ENCODE assay signal across 31 mouse cellular contexts in genomic region chr13:10189829-10190228, GRCm38 (mm10).
DNase-seq lines count a peak whose midpoint lies in the region; ATAC-seq and TF ChIP-seq lines count a peak whose summit lies in the region.
"Had no signal": no experiment of that assay in that cellular context is flagged by ENCODE, and none has a peak within 500 bp of the region (broad histone marks: within the 10 kb centered on the region; RNA-seq: fewer than 3 reads in every experiment).

No protein-coding gene starts in this region.

- no peaks in the 10 kb centered on the region for H3K27me3 ChIP-seq in embryonic facial prominence, embryonic 14.5 days (replicated peaks; ENCODE audit: control insufficient read depth, insufficient read depth, low read length)
- no peaks in the 10 kb centered on the region for H3K27me3 ChIP-seq in embryonic facial prominence, embryonic 10.5 days (replicated peaks; ENCODE audit: low read depth, poor library complexity, severe bottlenecking)
- H3K27me3 ChIP-seq in intestine, embryonic 16.5 days (replicated peaks; ENCODE audit: control insufficient read depth, insufficient read depth, low read length), result no peaks in the 10 kb centered on the region
- no peaks in the 10 kb centered on the region for H3K27me3 ChIP-seq in intestine, postnatal 0 days (replicated peaks; ENCODE audit: control insufficient read depth, insufficient read depth, low read length)
- no peaks in the 10 kb centered on the region for H3K27me3 ChIP-seq in kidney, adult 2 months (replicated peaks; ENCODE audit: control insufficient read depth, insufficient read depth, low read length)
- H3K27me3 ChIP-seq: CH12.LX; embryonic facial prominence, embryonic 12.5 days; heart, embryonic 13.5 days; liver, embryonic 15.5 days; megakaryocyte, embryonic 14.5 days; midbrain, embryonic 12.5 days; neural tube, embryonic 12.5 days had no signal

- H3K9me3 ChIP-seq in embryonic facial prominence, embryonic 14.5 days (ENCODE audit: control insufficient read depth, low read length), result no peaks in the 10 kb centered on the region
- no peaks in the 10 kb centered on the region for H3K9me3 ChIP-seq in embryonic facial prominence, embryonic 10.5 days
- H3K9me3 ChIP-seq in intestine, embryonic 16.5 days (ENCODE audit: control insufficient read depth, low read length), result no peaks in the 10 kb centered on the region
- H3K9me3 ChIP-seq in intestine, postnatal 0 days (ENCODE audit: control insufficient read depth), result no peaks in the 10 kb centered on the region
- H3K9me3 ChIP-seq: embryonic facial prominence, embryonic 12.5 days; forebrain, embryonic 10.5 days; heart, embryonic 13.5 days; liver, embryonic 15.5 days; megakaryocyte, embryonic 14.5 days; midbrain, embryonic 12.5 days; neural tube, embryonic 12.5 days had no signal

- no peak overlapping the region for H3K27ac ChIP-seq in embryonic facial prominence, embryonic 14.5 days (replicated peaks; ENCODE audit: low read depth, low read length)
- H3K27ac ChIP-seq in embryonic facial prominence, embryonic 10.5 days (replicated peaks), result no peak overlapping the region
- no peak overlapping the region for H3K27ac ChIP-seq in intestine, embryonic 16.5 days (ENCODE audit: low read length)
- H3K27ac ChIP-seq in intestine, postnatal 0 days (ENCODE audit: low read depth, low read length), result no peak overlapping the region
- H3K27ac ChIP-seq in kidney, adult 2 months (ENCODE audit: insufficient read depth, low read depth, low read length), result no peak overlapping the region
- H3K27ac ChIP-seq: embryonic facial prominence, embryonic 12.5 days; forebrain, embryonic 10.5 days; heart, embryonic 13.5 days; hindbrain, embryonic 14.5 days; kidney, postnatal 0 days; liver, embryonic 15.5 days; midbrain, embryonic 12.5 days; neural tube, embryonic 12.5 days had no signal

- H3K4me3 ChIP-seq in embryonic facial prominence, embryonic 14.5 days (ENCODE audit: low read depth, low read length), result no peak overlapping the region
- H3K4me3 ChIP-seq in embryonic facial prominence, embryonic 10.5 days, result no peak overlapping the region
- H3K4me3 ChIP-seq in intestine, embryonic 16.5 days (ENCODE audit: low read length), result no peak overlapping the region
- no peak overlapping the region for H3K4me3 ChIP-seq in intestine, postnatal 0 days (ENCODE audit: low read depth, low read length)
- H3K4me3 ChIP-seq in kidney, adult 2 months (ENCODE audit: insufficient read depth, low read depth, low read length), result no peak overlapping the region
- H3K4me3 ChIP-seq: embryonic facial prominence, embryonic 12.5 days; forebrain, embryonic 10.5 days; heart, embryonic 13.5 days; liver, embryonic 15.5 days; megakaryocyte, embryonic 14.5 days; midbrain, embryonic 12.5 days; myocyte; neural tube, embryonic 12.5 days had no signal

- TF ChIP-seq CTCF in intestine, postnatal 0 days (IDR thresholded peaks at IDR 0.05; ENCODE audit: low read depth), result no peak
- TF ChIP-seq CTCF in kidney, adult 2 months (conservative IDR thresholded peaks at IDR 0.05; ENCODE audit: insufficient read depth, insufficient read length, low read depth, low read length), result no peak

- peak; percentile 18 for DNase-seq in embryonic facial prominence, embryonic 14.5 days (ENCODE audit: low spot score)
- no peak for DNase-seq in embryonic facial prominence, embryonic 10.5 days (ENCODE audit: low spot score)
- DNase-seq in lung, postnatal 10 days, result peak; percentile 53
- DNase-seq in lung, adult 18-20 months, result no peak
- peak; percentile 70 for DNase-seq in brain, adult 2 months (ENCODE audit: low read depth, low spot score)
- no peak for DNase-seq in kidney, adult 2 months
- DNase-seq: adrenal gland, adult 2 months; cerebellum, adult 11 months; cerebellum, adult 9-10 months; cerebellum, postnatal 36 days; gastrocnemius, postnatal 10 days; kidney, adult 8-10 months; right cerebral cortex, postnatal 14 days; spleen, adult 18-20 months; thymus, adult 18-20 months; thymus, postnatal 25 days had no signal

- no peak overlapping the region for H3K4me2 ChIP-seq in embryonic facial prominence, embryonic 14.5 days (ENCODE audit: low read depth, low read length)
- no peak overlapping the region for H3K4me2 ChIP-seq in intestine, embryonic 16.5 days (ENCODE audit: low read depth, low read length)
- H3K4me2 ChIP-seq in intestine, postnatal 0 days (replicated peaks; ENCODE audit: low read depth), result no peak overlapping the region
- H3K4me2 ChIP-seq: embryonic facial prominence, embryonic 12.5 days; heart, embryonic 13.5 days; hindbrain, embryonic 14.5 days; liver, embryonic 15.5 days; midbrain, embryonic 12.5 days; neural tube, embryonic 12.5 days had no signal

- H3K36me3 ChIP-seq in embryonic facial prominence, embryonic 14.5 days (ENCODE audit: control insufficient read depth, insufficient read depth, low read length), result no peaks in the 10 kb centered on the region
- no peaks in the 10 kb centered on the region for H3K36me3 ChIP-seq in embryonic facial prominence, embryonic 10.5 days (replicated peaks)
- no peaks in the 10 kb centered on the region for H3K36me3 ChIP-seq in intestine, embryonic 16.5 days (ENCODE audit: control insufficient read depth, insufficient read depth, low read length)
- no peaks in the 10 kb centered on the region for H3K36me3 ChIP-seq in intestine, postnatal 0 days (ENCODE audit: control insufficient read depth, insufficient read depth)
- no peaks in the 10 kb centered on the region for H3K36me3 ChIP-seq in kidney, adult 2 months (ENCODE audit: control insufficient read depth, insufficient read depth, low read length)
- H3K36me3 ChIP-seq: embryonic facial prominence, embryonic 12.5 days; forebrain, embryonic 10.5 days; heart, embryonic 13.5 days; liver, embryonic 15.5 days; midbrain, embryonic 12.5 days; neural tube, embryonic 12.5 days had no signal

- no peak for ATAC-seq in embryonic facial prominence, embryonic 14.5 days (ENCODE audit: low read depth)
- peak; percentile 46; the same call in 1 of the 2 replicates for ATAC-seq in intestine, embryonic 16.5 days
- no peak for ATAC-seq in intestine, postnatal 0 days
- ATAC-seq: activated CD4-positive, CD25-positive, alpha-beta regulatory T cell, adult 4 months; lung, postnatal 0 days had no signal

- 62% methylated on average over 2 of the region's 2 CpGs for WGBS in embryonic facial prominence, embryonic 14.5 days
- WGBS in embryonic facial prominence, embryonic 10.5 days, result 73% methylated on average over 2 of the region's 2 CpGs
- WGBS in intestine, embryonic 16.5 days, result 49% methylated on average over 2 of the region's 2 CpGs
- 35% methylated on average over 2 of the region's 2 CpGs for WGBS in intestine, postnatal 0 days
- 51% methylated on average over 2 of the region's 2 CpGs for WGBS in kidney, adult 2 months

- no peaks in the 10 kb centered on the region for H3K4me1 ChIP-seq in embryonic facial prominence, embryonic 14.5 days (ENCODE audit: control insufficient read depth, insufficient read depth, low read length)
- no peaks in the 10 kb centered on the region for H3K4me1 ChIP-seq in embryonic facial prominence, embryonic 10.5 days
- H3K4me1 ChIP-seq in intestine, embryonic 16.5 days (ENCODE audit: control insufficient read depth, insufficient read depth, low read length), result no peaks in the 10 kb centered on the region
- no peaks in the 10 kb centered on the region for H3K4me1 ChIP-seq in intestine, postnatal 0 days (replicated peaks; ENCODE audit: control insufficient read depth, insufficient read depth, low read length)
- no peaks in the 10 kb centered on the region for H3K4me1 ChIP-seq in kidney, adult 2 months (ENCODE audit: control insufficient read depth, insufficient read depth, low read length)
- H3K4me1 ChIP-seq: embryonic facial prominence, embryonic 12.5 days; forebrain, embryonic 10.5 days; heart, embryonic 13.5 days; liver, embryonic 15.5 days; megakaryocyte, embryonic 14.5 days; midbrain, embryonic 12.5 days; neural tube, embryonic 12.5 days had no signal

- no peak overlapping the region for H3K9ac ChIP-seq in embryonic facial prominence, embryonic 14.5 days (ENCODE audit: low read depth, low read length)
- H3K9ac ChIP-seq in intestine, embryonic 16.5 days (ENCODE audit: low read depth, low read length), result no peak overlapping the region
- no peak overlapping the region for H3K9ac ChIP-seq in intestine, postnatal 0 days (ENCODE audit: low read depth, low read length)
- H3K9ac ChIP-seq: embryonic facial prominence, embryonic 12.5 days; heart, embryonic 13.5 days; hindbrain, embryonic 14.5 days; liver, embryonic 15.5 days; midbrain, embryonic 12.5 days; neural tube, embryonic 12.5 days had no signal

- no peak for TF ChIP-seq POLR2A in kidney, adult 2 months (IDR thresholded peaks at IDR 0.05; ENCODE audit: low read depth, low read length)

Comparison
In these comparisons a context has a peak if more than half of its experiments do, and no peak if none do; other contexts are left out.
1. DNase-seq: peak in embryonic facial prominence, embryonic 14.5 days (single experiment), lung, postnatal 10 days (single experiment) and brain, adult 2 months (single experiment); none in embryonic facial prominence, embryonic 10.5 days (single experiment), lung, adult 18-20 months (0 of 2) and kidney, adult 2 months (single experiment).